Mouse (Mus musculus) left cerebral cortex, postnatal 25 days (tissue): ENCODE measurements around the gene Adam12. TPM values are rescaled to one million over a fixed set of nuclear protein-coding genes. Genes with fewer than 3 reads are reported as not detected.
A peak's percentile ranks its signal among the peaks of the same experiment; 100 is the strongest.

Source experiments
- DNase-seq, 2 experiments: peaks; one replicate each; pipeline ENCODE4 v3.0.0; 2022; ENCODE audit warnings: low spot score in 2 of 2, mixed read lengths in 1 of 2
- intact Hi-C: fragments of 180-260 bp; cut with DNase I; formaldehyde crosslinking; loops from one replicate; pipeline ENCODE4 v1.15.1; 2025
- total RNA-seq, 2 experiments: library from RNA; stranded (reverse); gene quantifications; 2 replicates each; pipeline ENCODE4 v1.2.3; 2021

Gene Adam12
- total RNA-seq, 2 experiments from 2014 or later = 3.8 to 6.0 TPM

DNA sequence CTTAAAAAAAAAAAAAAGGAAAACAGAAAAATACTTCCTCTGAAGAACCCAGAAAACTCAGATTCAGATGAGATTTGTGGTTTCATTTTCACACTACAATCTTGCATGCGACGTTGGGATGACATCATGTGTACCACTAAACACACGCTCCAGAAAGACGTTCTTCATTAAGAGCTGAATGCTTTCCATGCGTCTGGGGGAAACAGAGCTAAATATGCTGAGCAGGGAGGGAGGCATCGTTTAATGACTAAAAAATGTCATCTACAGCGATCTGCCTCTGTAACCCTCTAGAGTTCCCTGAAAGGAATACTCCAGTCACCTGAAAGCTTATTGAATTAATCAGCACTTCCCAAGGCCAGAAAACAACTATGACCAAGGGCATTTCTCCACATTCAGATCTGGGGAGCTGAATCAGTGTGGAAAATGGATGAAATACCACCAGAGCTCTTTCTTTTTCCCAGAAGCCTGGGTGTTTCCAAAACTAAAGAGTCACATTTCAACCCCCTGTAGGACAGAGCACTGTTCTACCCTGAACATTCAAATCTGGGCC lies 203.6 kb downstream of the Adam12 start:
- intact Hi-C loops = no loop called here
- DNase-seq = no peak

DNA sequence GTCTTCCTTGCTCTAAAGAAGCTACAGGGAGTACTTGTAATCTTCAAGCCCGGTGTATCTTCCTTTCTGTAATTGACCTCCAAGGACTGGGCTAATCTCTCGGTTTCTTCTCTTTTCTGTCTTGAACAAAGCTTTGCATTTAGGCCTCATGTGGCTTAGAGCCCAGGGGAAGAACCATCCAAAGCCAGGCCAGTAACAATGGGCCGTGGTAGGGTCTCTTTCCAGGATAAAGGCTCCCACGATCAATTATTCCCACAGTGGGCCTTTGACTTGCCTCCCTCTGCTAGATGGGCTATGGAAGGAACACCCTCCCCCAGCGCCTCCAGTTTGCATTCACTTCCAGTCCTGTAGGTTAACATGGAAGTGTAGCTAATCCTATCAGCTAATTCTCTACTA lies 204.9 kb downstream of the Adam12 start:
- intact Hi-C loops = no loop called here
- DNase-seq = no peak

DNA sequence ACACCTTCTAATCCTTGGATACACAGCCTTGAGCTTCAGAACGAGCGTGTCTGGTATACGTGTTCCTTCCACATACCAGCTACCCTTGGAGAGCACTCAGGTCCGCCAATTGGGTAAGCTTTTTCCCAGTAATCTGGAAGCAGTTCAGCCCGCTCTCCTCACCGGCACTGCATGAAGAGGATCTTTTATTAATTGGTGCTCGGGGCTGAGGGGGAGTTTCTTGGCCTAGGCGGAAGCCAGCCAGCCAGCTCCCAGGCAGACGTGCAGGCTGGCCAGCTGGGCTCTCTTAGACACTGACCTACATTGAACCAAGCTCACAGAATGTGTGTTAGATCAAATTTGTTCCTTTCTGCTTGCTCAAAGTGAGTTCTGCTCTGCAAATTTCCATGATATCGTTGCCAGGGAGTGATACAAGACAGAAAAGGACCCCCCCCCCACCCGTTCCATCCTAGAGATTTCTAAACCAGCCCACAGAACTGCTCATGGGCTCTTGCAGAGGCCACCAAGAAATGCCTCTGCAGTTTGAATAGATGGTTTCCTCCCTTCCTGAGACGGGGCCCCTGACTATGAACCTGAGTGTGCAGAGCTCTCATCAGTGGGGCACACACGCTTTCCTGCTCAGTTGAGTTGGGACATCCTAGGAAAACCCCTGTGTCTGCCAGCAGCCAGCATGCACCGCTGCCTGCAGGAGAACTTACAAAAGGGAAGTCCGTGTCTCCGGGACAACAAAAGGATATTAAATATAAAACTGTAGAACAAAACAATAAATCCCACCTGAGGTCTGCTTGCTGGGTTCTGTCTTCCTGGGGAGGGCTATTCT lies 205.5 kb downstream of the Adam12 start:
- intact Hi-C loops = no loop called here
- peak; percentile 52 to 67 for DNase-seq

DNA sequence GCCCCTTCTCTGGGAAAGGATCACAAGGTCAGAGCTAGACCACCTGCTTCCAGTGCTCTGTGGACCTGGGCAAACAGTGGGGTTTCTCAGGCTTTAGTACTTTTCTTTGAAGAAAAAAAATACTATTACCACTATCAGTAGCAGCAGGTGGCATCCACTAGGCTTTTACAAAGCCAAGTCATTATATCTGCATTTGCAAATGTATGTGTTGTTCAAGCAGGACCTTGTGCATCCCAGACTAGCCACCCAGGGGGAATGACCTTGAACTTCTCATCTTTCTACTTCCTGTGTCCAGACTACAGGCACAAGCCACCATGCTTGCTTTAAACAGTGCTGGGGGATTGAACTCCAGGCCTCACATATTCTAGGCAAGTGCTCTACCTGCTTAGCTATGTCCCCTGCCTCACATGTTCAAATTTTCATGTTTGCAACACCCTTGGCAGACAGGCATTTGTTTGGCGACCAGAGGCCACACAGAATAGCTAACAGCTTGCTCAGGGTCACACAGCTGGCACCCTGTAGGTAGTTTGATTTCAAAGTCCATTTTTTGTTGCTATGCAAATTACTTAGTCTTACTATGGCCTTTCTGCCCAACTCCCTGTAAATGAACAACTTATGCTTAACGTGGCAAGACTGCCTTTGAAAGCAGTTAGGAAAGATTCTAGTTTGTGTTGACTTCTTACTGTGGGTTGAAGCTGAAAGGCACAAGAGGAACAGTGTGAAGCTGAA lies 209.6 kb downstream of the Adam12 start:
- intact Hi-C loops = no loop called here
- no peak for DNase-seq

DNA sequence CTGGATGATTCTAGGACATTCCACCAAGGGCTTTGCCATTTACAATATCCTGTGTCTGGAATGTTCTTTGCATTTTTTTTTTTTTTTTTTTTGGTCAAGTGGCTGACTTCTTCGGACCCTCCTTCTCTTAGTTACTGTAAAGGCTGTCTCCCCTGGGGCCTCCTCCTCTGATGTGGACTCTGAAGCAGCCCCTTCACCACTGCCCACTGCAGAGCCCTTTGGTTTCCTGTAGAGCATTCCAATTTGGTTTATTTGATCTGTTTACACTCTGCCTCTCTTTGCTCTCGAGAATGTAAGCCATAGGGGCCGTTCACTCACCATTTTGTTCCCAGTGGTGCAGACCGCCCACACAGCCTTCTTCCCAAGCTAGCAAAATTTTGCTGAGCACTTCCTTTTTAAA lies 216.7 kb downstream of the Adam12 start:
- DNase-seq = peak in 1 of 2 experiments; percentile 26
- intact Hi-C loops = no loop called here

DNA sequence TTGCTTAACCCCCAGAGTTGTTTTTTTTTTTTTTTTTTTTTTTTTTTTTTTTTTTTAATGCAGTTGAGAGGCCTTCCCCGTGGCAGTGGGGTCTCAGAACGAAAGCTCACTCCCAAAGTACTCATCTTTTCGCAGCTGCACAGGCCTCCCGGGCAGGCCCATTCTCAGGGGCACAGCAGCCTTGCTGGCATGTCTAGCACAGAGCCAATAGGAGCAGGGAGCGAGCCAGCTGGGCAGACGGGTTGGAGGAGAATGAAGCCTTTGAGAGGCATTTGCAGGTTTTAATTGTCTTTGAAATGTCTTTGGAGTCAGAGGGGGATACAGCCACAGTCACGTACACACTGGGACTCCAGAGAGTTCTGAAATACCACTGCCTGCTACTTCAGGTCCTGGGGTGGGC lies 217.2 kb downstream of the Adam12 start:
- DNase-seq = peak in 1 of 2 experiments; percentile 34
- intact Hi-C loops = no loop called here

DNA sequence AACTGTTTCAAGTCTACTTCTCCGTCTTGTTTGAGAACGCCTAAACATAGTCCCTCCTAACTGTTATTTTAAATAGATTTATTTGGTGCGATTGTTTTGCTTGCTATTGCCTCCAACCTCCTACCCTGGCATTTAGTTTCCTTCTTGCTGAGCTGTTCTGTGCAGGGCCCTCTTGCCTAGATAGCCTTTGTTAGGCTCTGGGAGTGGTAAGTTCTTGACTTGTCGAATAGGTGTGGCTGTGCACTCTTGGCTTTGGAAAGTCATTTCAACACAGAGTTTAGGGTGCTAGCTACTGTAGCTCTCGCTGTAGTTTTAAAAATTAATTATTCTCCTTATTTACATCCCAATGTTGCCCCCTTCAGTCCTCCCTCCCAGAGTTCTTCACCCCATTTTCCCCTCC lies 222.8 kb downstream of the Adam12 start:
- intact Hi-C loops = no loop called here
- DNase-seq = no peak

DNA sequence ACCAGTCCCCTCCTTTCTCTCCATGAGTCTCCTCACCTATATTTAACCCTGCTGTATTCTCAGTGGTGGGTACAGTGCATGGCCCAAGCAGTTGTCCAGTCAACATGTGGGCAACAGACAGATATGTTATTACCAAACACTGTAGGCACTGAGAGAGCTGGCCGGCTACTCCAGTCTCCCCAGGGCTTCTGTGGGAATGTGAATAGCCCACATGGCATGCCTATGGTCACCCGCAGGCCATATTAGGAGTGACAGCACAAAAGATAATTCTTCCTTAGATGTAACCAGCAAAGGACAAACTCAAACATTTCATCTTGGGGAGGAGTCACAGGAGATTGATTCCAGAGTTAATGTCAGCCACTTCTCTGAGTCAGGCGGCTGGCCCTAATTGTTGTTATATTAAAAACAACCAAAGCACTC lies 224.0 kb downstream of the Adam12 start:
- intact Hi-C loops = no loop called here
- DNase-seq = no peak

DNA sequence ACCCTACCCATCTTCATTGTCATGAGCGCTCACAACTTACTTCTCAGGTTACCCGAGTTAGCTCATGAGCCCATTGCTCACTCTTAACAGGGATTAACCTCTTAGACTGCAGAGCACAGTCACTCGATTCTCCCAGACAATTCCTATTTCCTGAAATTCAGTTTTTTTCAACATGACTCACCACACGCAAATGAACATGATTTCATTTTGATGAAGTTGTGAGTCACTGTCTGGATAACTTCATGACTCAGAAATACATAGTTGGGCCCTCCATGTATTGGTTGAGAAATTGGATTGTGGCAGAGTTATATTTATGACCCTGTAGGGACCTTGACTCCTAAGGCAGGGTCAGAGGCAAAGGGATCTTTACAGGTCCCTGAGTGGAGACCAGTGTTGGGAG lies 230.4 kb downstream of the Adam12 start:
- intact Hi-C loops = no loop called here
- DNase-seq = peak in 1 of 2 experiments; percentile 49

DNA sequence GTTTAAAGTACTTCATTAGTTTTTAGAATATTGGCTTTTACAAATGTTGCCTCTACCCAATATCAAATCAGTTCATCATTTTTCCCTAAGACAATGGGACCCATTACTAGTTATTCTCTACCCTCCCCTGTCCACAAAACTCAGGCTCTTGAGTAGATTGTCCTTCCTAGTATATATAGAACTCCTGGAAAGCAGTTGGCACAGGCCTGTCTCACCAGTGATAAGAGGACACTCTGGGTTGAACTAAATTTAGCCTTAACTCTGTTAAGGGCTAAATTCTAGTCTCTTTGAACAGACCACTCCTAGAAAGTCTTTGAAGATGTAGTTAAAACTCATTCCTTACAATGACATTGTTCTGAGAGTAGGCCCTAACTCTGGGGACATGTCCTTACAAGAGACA lies 241.0 kb downstream of the Adam12 start:
- intact Hi-C loops = no loop called here

DNA sequence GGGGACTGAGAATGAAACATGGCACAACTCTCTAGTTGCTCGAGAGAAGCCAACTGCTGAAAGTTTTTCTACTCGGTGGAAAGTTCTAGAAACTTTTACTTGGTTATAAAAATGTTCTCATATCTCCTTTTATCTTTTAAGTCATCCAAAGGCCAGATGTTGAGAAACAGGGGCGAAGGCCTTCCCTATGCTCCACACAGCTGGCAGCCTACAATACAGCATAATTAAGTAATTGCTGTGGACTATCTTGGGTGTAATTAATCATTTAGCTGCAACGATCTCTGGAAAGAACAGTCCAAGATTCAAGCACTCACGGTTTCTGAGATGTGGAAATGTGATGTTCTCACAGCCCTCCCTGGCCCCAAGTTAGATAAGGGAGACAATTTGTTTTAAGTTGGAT lies 243.6 kb downstream of the Adam12 start:
- intact Hi-C loops = no loop called here
- DNase-seq = no peak

More for the DNA sequence above, 241.0 kb downstream of the Adam12 start:
- DNase-seq = no peak

DNA sequence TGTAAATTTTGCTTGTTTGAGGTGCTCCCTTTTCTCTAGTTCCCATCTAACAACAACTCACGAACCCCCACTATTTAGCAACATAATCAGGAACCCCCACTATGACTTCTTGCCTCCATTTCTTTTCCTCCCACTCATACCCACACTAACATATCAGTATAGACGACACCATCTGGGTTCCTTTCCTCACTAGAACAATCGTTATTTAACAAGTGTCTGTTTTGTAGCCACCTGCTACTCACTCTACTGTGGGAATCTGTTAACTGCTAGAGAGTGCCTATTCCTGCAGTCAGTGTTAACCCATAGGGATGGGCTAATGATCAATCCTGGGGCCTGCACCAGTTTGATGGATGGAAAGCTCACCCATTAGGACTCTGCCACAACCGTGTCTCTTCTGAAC lies 245.7 kb downstream of the Adam12 start:
- intact Hi-C loops = no loop called here
- peak in 1 of 2 experiments; percentile 7 for DNase-seq

DNA sequence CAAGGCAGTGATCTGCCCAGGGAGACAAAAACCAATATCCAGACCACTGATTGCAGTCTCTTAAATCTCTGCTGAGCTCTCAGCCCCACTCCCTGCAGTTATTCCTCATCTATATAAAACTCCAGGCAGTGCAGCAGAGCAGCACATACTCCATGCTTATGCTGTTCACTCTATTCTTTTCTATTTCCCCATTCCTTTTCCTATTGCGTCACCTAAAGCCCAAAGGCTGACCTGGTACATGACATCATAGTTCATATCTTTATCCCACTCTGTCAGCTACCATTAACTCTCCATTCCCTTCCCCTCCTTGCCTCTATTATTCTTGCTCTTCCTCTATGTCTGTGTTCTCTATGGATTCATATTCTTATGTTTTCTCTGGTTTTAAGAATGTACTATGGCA lies 246.3 kb downstream of the Adam12 start:
- intact Hi-C loops = no loop called here
- no peak for DNase-seq

DNA sequence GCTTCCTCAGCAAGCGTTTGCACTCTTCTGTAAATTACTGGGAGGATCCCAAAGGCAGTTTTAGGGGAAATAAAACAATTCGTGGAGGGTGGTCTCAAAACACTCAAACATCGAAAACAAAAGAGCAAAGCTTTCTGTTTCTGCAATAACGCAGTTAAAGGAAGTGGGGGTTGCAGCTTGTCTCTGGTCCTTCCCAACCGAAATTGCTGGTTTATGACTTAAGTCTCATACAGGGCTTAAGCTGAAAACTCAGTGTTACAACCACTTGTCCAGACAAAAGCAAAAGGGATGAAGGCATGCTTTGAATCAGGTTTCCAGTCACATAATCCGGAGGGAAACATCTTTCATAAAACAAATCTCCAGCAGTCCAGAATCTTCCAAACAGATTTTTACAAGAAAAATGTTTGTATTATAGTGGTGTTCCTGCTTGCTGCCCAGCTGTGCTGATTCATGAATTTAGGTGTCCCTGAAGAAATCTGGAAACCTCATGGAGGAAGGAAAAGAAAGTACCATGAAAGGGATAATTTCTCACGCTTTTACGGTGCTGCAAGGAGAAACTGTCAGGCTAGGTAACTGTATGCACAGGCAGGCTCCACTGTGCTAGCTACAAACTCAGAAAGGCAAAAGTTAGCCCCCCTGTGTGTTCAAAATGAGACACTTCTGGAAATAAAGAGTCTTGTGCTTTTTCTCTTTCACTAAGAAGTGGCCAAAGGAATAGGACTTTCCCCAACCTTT lies 255.4 kb downstream of the Adam12 start:
- DNase-seq = no peak

DNA sequence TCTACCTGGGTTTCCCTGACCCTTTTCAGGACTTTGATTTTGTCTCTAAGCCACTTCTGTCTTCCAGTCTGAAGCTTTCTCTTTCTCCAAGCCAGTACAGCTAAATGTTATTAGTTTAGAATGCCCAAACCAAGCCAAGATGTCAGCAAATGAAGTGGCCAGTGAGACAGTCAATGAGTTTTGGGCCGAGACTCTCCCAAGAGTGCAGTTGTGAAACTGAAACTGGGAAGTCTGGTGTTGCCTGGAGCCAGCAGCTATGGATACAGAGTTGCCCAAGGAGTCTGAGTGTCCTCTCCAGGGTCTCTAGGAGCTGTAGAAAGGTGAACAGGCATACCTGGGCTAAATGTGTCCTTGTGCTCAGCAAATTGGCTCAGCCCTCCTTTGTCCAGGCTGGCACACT lies 260.9 kb downstream of the Adam12 start:
- no peak for DNase-seq

More for the DNA sequence above, 255.4 kb downstream of the Adam12 start:
- intact Hi-C loops = no loop called here

DNA sequence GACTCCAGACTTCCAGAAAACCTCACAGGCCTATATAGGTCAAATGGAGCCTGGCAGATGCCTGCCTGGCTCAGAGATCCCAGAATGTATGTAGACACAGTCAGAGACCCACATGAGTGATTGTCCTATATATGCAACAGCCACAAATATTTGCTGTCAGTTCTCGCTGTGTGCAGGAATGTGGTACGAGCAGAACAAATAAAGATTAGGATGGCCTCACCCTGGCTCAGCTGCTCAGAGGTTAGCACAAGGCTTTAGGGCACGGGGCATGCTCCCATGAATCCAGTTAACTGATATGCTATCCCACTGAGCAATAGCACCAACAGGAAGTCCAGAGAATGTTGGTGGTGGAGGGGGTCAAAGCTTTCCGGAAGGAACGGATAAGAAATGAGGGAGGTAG lies 261.5 kb downstream of the Adam12 start:
- intact Hi-C loops = no loop called here
- no peak for DNase-seq

More for the DNA sequence above, 260.9 kb downstream of the Adam12 start:
- intact Hi-C loops = no loop called here

DNA sequence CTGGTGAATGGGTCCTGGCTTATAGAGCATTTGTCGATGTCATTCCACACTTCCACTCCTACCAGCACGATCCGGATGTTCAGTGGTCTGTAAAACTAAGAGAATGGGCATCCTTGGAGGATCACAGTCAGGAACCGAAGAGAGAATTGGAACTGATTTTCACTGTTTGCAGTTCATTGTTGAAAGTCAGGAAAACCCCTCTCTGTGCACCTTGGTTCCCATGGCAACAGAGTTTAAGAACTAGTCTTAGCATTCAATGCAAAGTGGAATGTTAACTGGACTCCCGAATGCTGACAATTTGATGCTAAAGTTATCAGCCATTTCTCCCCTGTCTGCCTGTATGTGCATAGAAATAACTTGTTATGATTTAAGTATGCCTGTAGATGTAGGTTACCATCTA lies 264.0 kb downstream of the Adam12 start:
- intact Hi-C loops = no loop called here
- no peak for DNase-seq

DNA sequence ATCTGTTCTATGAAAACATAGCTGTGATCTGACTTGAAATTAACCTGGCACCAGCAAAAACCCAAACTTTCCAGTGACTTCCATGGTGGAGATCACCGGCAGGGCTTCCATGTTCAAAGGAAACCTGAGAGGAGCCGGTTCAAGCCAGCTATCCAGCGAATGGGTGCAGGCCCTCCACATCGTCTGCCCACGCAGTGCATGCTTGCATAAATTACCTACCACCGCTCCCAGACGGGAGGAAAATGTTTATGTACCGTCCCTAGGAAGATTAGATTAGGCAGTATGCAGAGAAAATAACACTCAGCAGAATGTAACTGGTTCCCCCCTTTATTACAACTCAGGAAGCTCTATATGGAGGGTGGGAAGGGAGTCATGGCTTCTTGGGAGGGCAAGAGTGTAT lies 268.4 kb downstream of the Adam12 start:
- DNase-seq = no peak
- intact Hi-C loops = no loop called here

DNA sequence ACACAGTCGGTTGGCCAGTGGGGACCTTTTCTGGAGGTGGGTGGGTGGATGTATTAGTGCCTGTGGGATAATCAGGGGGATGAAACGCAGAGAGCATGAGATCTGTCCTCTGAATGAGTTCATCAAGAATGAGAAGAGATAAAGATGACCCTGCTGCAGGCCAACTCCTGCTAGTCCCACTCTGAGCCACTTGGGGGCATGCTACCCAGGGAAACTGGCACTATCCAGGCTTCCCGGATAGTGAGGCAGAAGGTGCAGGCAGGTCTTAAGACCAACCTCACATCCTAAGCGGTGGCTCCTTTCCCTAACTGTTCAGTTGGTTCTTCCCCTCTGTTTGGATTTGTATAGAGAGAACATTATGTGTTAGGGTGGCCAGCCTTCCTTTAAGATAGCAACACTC lies 272.7 kb downstream of the Adam12 start:
- DNase-seq = peak; percentile 32 to 50
- intact Hi-C loops = loop anchor here (2.0 kb wide), 1 partner anchor 264 kb away; no protein-coding TSS in a partner anchor

DNA sequence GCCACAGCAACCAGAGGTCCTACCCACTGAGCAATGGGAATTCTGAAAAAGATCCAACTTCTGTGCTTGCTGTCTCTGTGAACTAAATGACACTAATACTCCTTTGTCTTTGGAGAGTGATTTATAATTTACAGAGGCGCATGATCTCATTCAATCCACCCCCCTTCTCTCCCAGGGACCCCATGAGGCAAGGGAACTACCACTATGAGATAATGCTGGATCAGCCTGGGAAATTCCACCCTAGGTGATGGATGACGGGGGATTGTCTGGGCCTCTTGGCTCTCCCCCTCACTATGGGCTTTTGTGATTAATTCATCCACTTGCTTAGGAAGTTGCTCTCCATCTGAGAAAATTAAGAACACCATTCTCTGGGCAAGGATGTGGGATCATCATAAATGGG lies 274.1 kb downstream of the Adam12 start:
- intact Hi-C loops = loop anchor here (2.0 kb wide), 1 partner anchor 265 kb away; no protein-coding TSS in a partner anchor
- no peak for DNase-seq
